In genomic region chr19:10665499-10665898, GRCm38 (mm10) we compare ENCODE assay signal across 8 mouse cellular contexts. TPM values are rescaled to one million over a fixed set of nuclear protein-coding genes. Genes with fewer than 3 reads are reported as not detected.
DNase-seq lines count a peak whose midpoint lies in the region; ATAC-seq and TF ChIP-seq lines count a peak whose summit lies in the region.

No protein-coding gene starts in this region.

- H3K4me3 ChIP-seq in kidney, adult 2 months (ENCODE audit: insufficient read depth, low read depth, low read length) = no peak overlapping the region
- no peak overlapping the region for H3K4me3 ChIP-seq in liver, embryonic 13.5 days (replicated peaks)
- no peak overlapping the region for H3K4me3 ChIP-seq in neural tube, embryonic 11.5 days (ENCODE audit: low read depth, low read length)
- no peak overlapping the region for H3K4me3 ChIP-seq in stomach, postnatal 0 days (ENCODE audit: low read depth, low read length)

- DNase-seq in urinary bladder, postnatal 14 days (ENCODE audit: low spot score) = peak; percentile 73
- no peak for DNase-seq in urinary bladder, adult 2 months (ENCODE audit: low spot score)
- DNase-seq in cerebellum, adult 9-10 months = peak; percentile 79
- peak; percentile 59 to 70 for DNase-seq in frontal cortex, postnatal 36 days (ENCODE audit: low spot score in 2 of 2)
- peak; percentile 61 for DNase-seq in kidney, adult 2 months
- DNase-seq in liver, embryonic 13.5 days = peak; percentile 65
- peak; percentile 69 for DNase-seq in neural tube, embryonic 11.5 days (ENCODE audit: low spot score)
- peak; percentile 78 for DNase-seq in stomach, postnatal 0 days (ENCODE audit: low spot score)

- ATAC-seq in liver, embryonic 13.5 days (ENCODE audit: low read depth) = no peak
- peak; percentile 55; the same call in 1 of the 2 replicates for ATAC-seq in neural tube, embryonic 11.5 days (ENCODE audit: insufficient read depth, low FRiP score, low TSS enrichment)
- 0 out of 2 replicates have a peak, but pooled peaks have one; percentile 11 for ATAC-seq in stomach, postnatal 0 days (ENCODE audit: low FRiP score, low TSS enrichment)

- TF ChIP-seq POLR2A in kidney, adult 2 months (IDR thresholded peaks at IDR 0.05; ENCODE audit: low read depth, low read length) = no peak

- H3K9ac ChIP-seq in liver, embryonic 13.5 days = no peak overlapping the region
- no peak overlapping the region for H3K9ac ChIP-seq in neural tube, embryonic 11.5 days (ENCODE audit: low read length)
- no peak overlapping the region for H3K9ac ChIP-seq in stomach, postnatal 0 days (ENCODE audit: low read length)

- WGBS in kidney, adult 2 months = 10% methylated on average over 2 of the region's 2 CpGs
- WGBS in liver, embryonic 13.5 days (ENCODE audit: insufficient replicate concordance) = 5% methylated on average over 2 of the region's 2 CpGs
- WGBS in neural tube, embryonic 11.5 days = 12% methylated on average over 2 of the region's 2 CpGs
- 6% methylated on average over 2 of the region's 2 CpGs for WGBS in stomach, postnatal 0 days

- no peaks in the 10 kb centered on the region for H3K36me3 ChIP-seq in kidney, adult 2 months (ENCODE audit: control insufficient read depth, insufficient read depth, low read length)
- H3K36me3 ChIP-seq in liver, embryonic 13.5 days = no peaks in the 10 kb centered on the region
- no peaks in the 10 kb centered on the region for H3K36me3 ChIP-seq in neural tube, embryonic 11.5 days (ENCODE audit: control insufficient read depth, insufficient read depth, low read length)
- H3K36me3 ChIP-seq in stomach, postnatal 0 days (ENCODE audit: control insufficient read depth, insufficient read depth, low read length) = no peaks in the 10 kb centered on the region

- no peak overlapping the region for H3K4me2 ChIP-seq in liver, embryonic 13.5 days
- no peak overlapping the region for H3K4me2 ChIP-seq in neural tube, embryonic 11.5 days (ENCODE audit: low read depth)
- H3K4me2 ChIP-seq in stomach, postnatal 0 days (replicated peaks; ENCODE audit: low read depth) = no peak overlapping the region

- no peaks in the 10 kb centered on the region for H3K4me1 ChIP-seq in kidney, adult 2 months (ENCODE audit: control insufficient read depth, insufficient read depth, low read length)
- H3K4me1 ChIP-seq in liver, embryonic 13.5 days (replicated peaks) = peaks cover 55% of the 10 kb centered on the region
- H3K4me1 ChIP-seq in neural tube, embryonic 11.5 days (ENCODE audit: control insufficient read depth, insufficient read depth, low read length) = no peaks in the 10 kb centered on the region
- no peaks in the 10 kb centered on the region for H3K4me1 ChIP-seq in stomach, postnatal 0 days (replicated peaks; ENCODE audit: control insufficient read depth, insufficient read depth)

- TF ChIP-seq EP300 in stomach, postnatal 0 days (optimal IDR thresholded peaks at IDR 0.05) = no peak

- peak; percentile 83 for TF ChIP-seq CTCF in kidney, adult 2 months (conservative IDR thresholded peaks at IDR 0.05; ENCODE audit: insufficient read depth, insufficient read length, low read depth, low read length)
- peak; percentile 89 for TF ChIP-seq CTCF in stomach, postnatal 0 days (IDR thresholded peaks at IDR 0.05; ENCODE audit: low read depth)

- H3K27me3 ChIP-seq in kidney, adult 2 months (replicated peaks; ENCODE audit: control insufficient read depth, insufficient read depth, low read length) = no peaks in the 10 kb centered on the region
- H3K27me3 ChIP-seq in liver, embryonic 13.5 days = no peaks in the 10 kb centered on the region
- no peaks in the 10 kb centered on the region for H3K27me3 ChIP-seq in neural tube, embryonic 11.5 days (ENCODE audit: control insufficient read depth, insufficient read depth, low read length)
- H3K27me3 ChIP-seq in stomach, postnatal 0 days (ENCODE audit: control insufficient read depth, insufficient read depth, low read length) = no peaks in the 10 kb centered on the region

- no peak overlapping the region for H3K27ac ChIP-seq in kidney, adult 2 months (ENCODE audit: insufficient read depth, low read depth, low read length)
- peak overlapping the region; percentile 99; the same call in 1 of the 2 replicates for H3K27ac ChIP-seq in liver, embryonic 13.5 days
- no peak overlapping the region for H3K27ac ChIP-seq in neural tube, embryonic 11.5 days (ENCODE audit: low read depth, low read length)
- no peak overlapping the region for H3K27ac ChIP-seq in stomach, postnatal 0 days (replicated peaks)

- no peaks in the 10 kb centered on the region for H3K9me3 ChIP-seq in liver, embryonic 13.5 days (replicated peaks)
- no peaks in the 10 kb centered on the region for H3K9me3 ChIP-seq in neural tube, embryonic 11.5 days (ENCODE audit: control insufficient read depth, low read length)
- no peaks in the 10 kb centered on the region for H3K9me3 ChIP-seq in stomach, postnatal 0 days (ENCODE audit: control insufficient read depth, low read length)

RNA-seq across cellular contexts. Expression of gene Pga5, which starts 12.4 kb away (rescaled TPM):
- polyA plus RNA-seq in urinary bladder, adult 2 months (2012; rRNA removed) = 0.08 TPM in 1 of 2 replicates, not detected in the other
- polyA plus RNA-seq in kidney, adult 2 months (2012; rRNA removed) = 0.80 and 1.0 TPM in 2 replicates
- polyA plus RNA-seq in liver, embryonic 13.5 days (2015; fragmentation: Nextera tagmentation; extraction: Ambion mirVana) = not detected in 2 replicates
- polyA plus RNA-seq in neural tube, embryonic 11.5 days (2014; fragmentation: Nextera tagmentation; extraction: Ambion mirVana) = not detected in 2 replicates
- polyA plus RNA-seq in stomach, postnatal 0 days (2015; fragmentation: Nextera tagmentation; extraction: Ambion mirVana) = 22,358 and 23,362 TPM in 2 replicates

RNA-seq across cellular contexts. Expression of gene Vps37c, which starts 23.0 kb away (rescaled TPM):
- polyA plus RNA-seq in urinary bladder, adult 2 months (2012; rRNA removed) = 14.5 and 17.5 TPM in 2 replicates
- polyA plus RNA-seq in kidney, adult 2 months (2012; rRNA removed) = 30.0 and 32.1 TPM in 2 replicates
- 10.4 and 12.1 TPM in 2 replicates for polyA plus RNA-seq in liver, embryonic 13.5 days (2015; fragmentation: Nextera tagmentation; extraction: Ambion mirVana)
- 34.3 and 34.4 TPM in 2 replicates for polyA plus RNA-seq in neural tube, embryonic 11.5 days (2014; fragmentation: Nextera tagmentation; extraction: Ambion mirVana)
- 48.6 and 57.3 TPM in 2 replicates for polyA plus RNA-seq in stomach, postnatal 0 days (2015; fragmentation: Nextera tagmentation; extraction: Ambion mirVana)

RNA-seq across cellular contexts. Expression of gene Vwce, which starts 31.5 kb away (rescaled TPM):
- 0.07 and 0.12 TPM in 2 replicates for polyA plus RNA-seq in urinary bladder, adult 2 months (2012; rRNA removed)
- polyA plus RNA-seq in kidney, adult 2 months (2012; rRNA removed) = 15.3 and 17.3 TPM in 2 replicates
- polyA plus RNA-seq in liver, embryonic 13.5 days (2015; fragmentation: Nextera tagmentation; extraction: Ambion mirVana) = 5.3 and 5.8 TPM in 2 replicates
- polyA plus RNA-seq in neural tube, embryonic 11.5 days (2014; fragmentation: Nextera tagmentation; extraction: Ambion mirVana) = 0.34 TPM in 2 replicates
- polyA plus RNA-seq in stomach, postnatal 0 days (2015; fragmentation: Nextera tagmentation; extraction: Ambion mirVana) = 0.51 and 0.61 TPM in 2 replicates

Comparison
In these comparisons a context has a peak if more than half of its experiments do, and no peak if none do; other contexts are left out.
1. RNA of gene Pga5, which starts 12.4 kb away (polyA plus RNA-seq): 22,358 to 23,362 TPM in stomach, postnatal 0 days; 0.80 to 1.0 TPM in kidney, adult 2 months, 0.08 TPM in urinary bladder, adult 2 months, not detected in liver, embryonic 13.5 days and not detected in neural tube, embryonic 11.5 days; every median in the first group is over 1,000 times any median in the second.